Mouse (Mus musculus) E14TG2a.4 (cell line): ENCODE results near the gene Btg3.

ENCODE experiments used
- CTCF ChIP-seq: conservative IDR thresholded peaks from 2 replicates; pipeline ENCODE4 v1.5.1; 2014; ENCODE audit warnings: low read length
- NANOG ChIP-seq: IDR thresholded peaks from 2 replicates; pipeline ENCODE4 v1.6.1; 2014; ENCODE audit warnings: borderline replicate concordance, low read length, mixed read lengths

DNA sequence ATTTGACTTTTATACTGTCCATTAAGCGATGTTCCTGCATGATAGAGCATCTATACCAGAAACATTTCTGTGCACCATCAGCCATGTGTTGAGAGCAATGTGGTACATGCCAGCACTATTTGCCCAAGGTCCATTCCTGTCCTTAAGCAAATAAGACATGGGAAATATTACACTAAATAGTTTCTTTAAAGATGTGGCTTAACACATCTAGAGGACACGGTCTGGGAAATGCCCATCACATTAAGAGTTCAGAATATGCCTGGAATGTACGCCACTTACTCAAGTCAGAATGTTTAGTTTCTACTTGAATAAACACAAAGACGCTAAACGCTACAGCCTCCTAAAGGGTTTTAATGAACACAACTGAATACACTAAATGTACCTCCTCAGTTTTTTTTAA is 93.8 kb downstream of the Btg3 start:
- TF ChIP-seq CTCF, result no peak
- TF ChIP-seq NANOG, result no peak
